ENCODE assay signal across 8 mouse cellular contexts in genomic region chr11:58939088-58939439, GRCm38 (mm10). TPM values are rescaled to one million over a fixed set of nuclear protein-coding genes. Genes with fewer than 3 reads are reported as not detected.
A peak's percentile ranks its signal among the peaks of the same experiment; 100 is the strongest.
DNase-seq lines count a peak whose midpoint lies in the region; ATAC-seq and TF ChIP-seq lines count a peak whose summit lies in the region.

No protein-coding gene starts in this region.

- peaks cover 18% of the 10 kb centered on the region for H3K4me1 ChIP-seq in embryonic facial prominence, embryonic 13.5 days
- H3K4me1 ChIP-seq in intestine, embryonic 15.5 days (replicated peaks), result peaks cover 15% of the 10 kb centered on the region
- peaks cover 18% of the 10 kb centered on the region for H3K4me1 ChIP-seq in neural tube, embryonic 12.5 days

- peak overlapping the region; percentile 98 for H3K9ac ChIP-seq in embryonic facial prominence, embryonic 13.5 days
- H3K9ac ChIP-seq in intestine, embryonic 15.5 days, result peak overlapping the region; percentile 97
- peak overlapping the region; percentile 99; the same call in 1 of the 2 replicates for H3K9ac ChIP-seq in neural tube, embryonic 12.5 days

- H3K27me3 ChIP-seq in embryonic facial prominence, embryonic 13.5 days, result 0 out of 2 replicates have a peak, but pooled peaks cover under 1% of the 10 kb centered on the region
- H3K27me3 ChIP-seq in intestine, embryonic 15.5 days (replicated peaks), result no peaks in the 10 kb centered on the region
- H3K27me3 ChIP-seq in neural tube, embryonic 12.5 days (replicated peaks), result no peaks in the 10 kb centered on the region

- ATAC-seq in embryonic facial prominence, embryonic 13.5 days (ENCODE audit: insufficient number of reproducible peaks, insufficient read depth, low FRiP score, low TSS enrichment, low read depth), result 0 out of 2 replicates have a peak, but pooled peaks have one; percentile 2
- 0 out of 2 replicates have a peak, but pooled peaks have one; percentile 5 for ATAC-seq in intestine, embryonic 15.5 days
- ATAC-seq in neural tube, embryonic 12.5 days (ENCODE audit: low FRiP score, low read depth), result no peak

- peaks cover 26% of the 10 kb centered on the region for H3K36me3 ChIP-seq in embryonic facial prominence, embryonic 13.5 days
- 0 out of 2 replicates have a peak, but pooled peaks cover under 1% of the 10 kb centered on the region for H3K36me3 ChIP-seq in intestine, embryonic 15.5 days
- peaks cover 26% of the 10 kb centered on the region for H3K36me3 ChIP-seq in neural tube, embryonic 12.5 days

- H3K4me3 ChIP-seq in layer of hippocampus, adult 2 months, result peak overlapping the region; percentile 63
- peak overlapping the region; percentile 93 for H3K4me3 ChIP-seq in embryonic facial prominence, embryonic 13.5 days
- H3K4me3 ChIP-seq in intestine, embryonic 15.5 days (replicated peaks), result peak overlapping the region; percentile 100
- peak overlapping the region; percentile 78 for H3K4me3 ChIP-seq in neural tube, embryonic 12.5 days

- 18% methylated on average over 6 of the region's 6 CpGs for WGBS in embryonic facial prominence, embryonic 13.5 days
- WGBS in intestine, embryonic 15.5 days, result 12% methylated on average over 6 of the region's 6 CpGs
- 21% methylated on average over 6 of the region's 6 CpGs for WGBS in neural tube, embryonic 12.5 days

- no peak for TF ChIP-seq CTCF in layer of hippocampus, adult 2 months (conservative IDR thresholded peaks at IDR 0.05)

- H3K27ac ChIP-seq in layer of hippocampus, adult 2 months, result peak overlapping the region; percentile 98
- H3K27ac ChIP-seq in embryonic facial prominence, embryonic 13.5 days, result peak overlapping the region; percentile 94
- H3K27ac ChIP-seq in intestine, embryonic 15.5 days, result peak overlapping the region; percentile 94
- H3K27ac ChIP-seq in neural tube, embryonic 12.5 days, result peak overlapping the region; percentile 23; the same call in 1 of the 2 replicates

- peak overlapping the region; percentile 76 for H3K4me2 ChIP-seq in embryonic facial prominence, embryonic 13.5 days
- H3K4me2 ChIP-seq in intestine, embryonic 15.5 days (replicated peaks), result peak overlapping the region; percentile 84
- peak overlapping the region; percentile 87 for H3K4me2 ChIP-seq in neural tube, embryonic 12.5 days (replicated peaks)

- no peaks in the 10 kb centered on the region for H3K9me3 ChIP-seq in embryonic facial prominence, embryonic 13.5 days
- no peaks in the 10 kb centered on the region for H3K9me3 ChIP-seq in intestine, embryonic 15.5 days
- H3K9me3 ChIP-seq in neural tube, embryonic 12.5 days, result no peaks in the 10 kb centered on the region

- DNase-seq in layer of hippocampus, adult 2 months (ENCODE audit: low spot score in 2 of 2), result no peak
- no peak for DNase-seq in layer of hippocampus, adult 9-11 months
- DNase-seq in embryo, embryonic 10 days (ENCODE audit: low spot score), result no peak
- no peak for DNase-seq in urinary bladder, postnatal 14 days (ENCODE audit: low spot score)
- no peak for DNase-seq in lung, postnatal 4 days

RNA-seq across cellular contexts. Expression of gene Rnf187, which starts 0.3 kb away (rescaled TPM):
- 100 to 1,000 TPM; 462 to 508 TPM for total RNA-seq in layer of hippocampus, adult 2 months (2021)
- 254 and 255 TPM in 2 replicates for polyA plus RNA-seq in embryonic facial prominence, embryonic 13.5 days (2015; fragmentation: Nextera tagmentation; extraction: Ambion mirVana)
- polyA plus RNA-seq in intestine, embryonic 15.5 days (2015; fragmentation: Nextera tagmentation; extraction: Ambion mirVana), result 201 and 207 TPM in 2 replicates
- 594 and 608 TPM in 2 replicates for polyA plus RNA-seq in neural tube, embryonic 12.5 days (2016; fragmentation: Nextera tagmentation; extraction: Ambion mirVana)

RNA-seq across cellular contexts. Expression of gene Hist3h2ba, which starts 9.7 kb away (rescaled TPM):
- 100 to 1,000 TPM in 1 of 2 experiments, 10 to 100 TPM in 1; 91.3 to 103 TPM for total RNA-seq in layer of hippocampus, adult 2 months (2021)
- 45.4 and 46.9 TPM in 2 replicates for polyA plus RNA-seq in embryonic facial prominence, embryonic 13.5 days (2015; fragmentation: Nextera tagmentation; extraction: Ambion mirVana)
- 39.9 and 40.0 TPM in 2 replicates for polyA plus RNA-seq in intestine, embryonic 15.5 days (2015; fragmentation: Nextera tagmentation; extraction: Ambion mirVana)
- 167 and 246 TPM in 2 replicates for polyA plus RNA-seq in neural tube, embryonic 12.5 days (2016; fragmentation: Nextera tagmentation; extraction: Ambion mirVana)

RNA-seq across cellular contexts. Expression of gene Hist3h2a, which starts 15.4 kb away (rescaled TPM):
- total RNA-seq in layer of hippocampus, adult 2 months (2021), result 10 to 100 TPM; 66.0 to 69.3 TPM
- polyA plus RNA-seq in embryonic facial prominence, embryonic 13.5 days (2015; fragmentation: Nextera tagmentation; extraction: Ambion mirVana), result 34.0 and 34.3 TPM in 2 replicates
- 27.2 and 28.3 TPM in 2 replicates for polyA plus RNA-seq in intestine, embryonic 15.5 days (2015; fragmentation: Nextera tagmentation; extraction: Ambion mirVana)
- 91.6 and 103 TPM in 2 replicates for polyA plus RNA-seq in neural tube, embryonic 12.5 days (2016; fragmentation: Nextera tagmentation; extraction: Ambion mirVana)

RNA-seq across cellular contexts. Expression of gene Trim17, which starts 15.4 kb away (rescaled TPM):
- 1 to 10 TPM; 5.3 to 6.5 TPM for total RNA-seq in layer of hippocampus, adult 2 months (2021)
- polyA plus RNA-seq in embryonic facial prominence, embryonic 13.5 days (2015; fragmentation: Nextera tagmentation; extraction: Ambion mirVana), result 0.25 and 0.55 TPM in 2 replicates
- 0.16 and 0.35 TPM in 2 replicates for polyA plus RNA-seq in intestine, embryonic 15.5 days (2015; fragmentation: Nextera tagmentation; extraction: Ambion mirVana)
- polyA plus RNA-seq in neural tube, embryonic 12.5 days (2016; fragmentation: Nextera tagmentation; extraction: Ambion mirVana), result 0.84 and 1.0 TPM in 2 replicates

RNA-seq across cellular contexts. Expression of gene Btnl10, which starts 21.4 kb away (rescaled TPM):
- total RNA-seq in layer of hippocampus, adult 2 months (2021), result not detected
- polyA plus RNA-seq in embryonic facial prominence, embryonic 13.5 days (2015; fragmentation: Nextera tagmentation; extraction: Ambion mirVana), result 0.14 TPM in 1 of 2 replicates, not detected in the other
- polyA plus RNA-seq in intestine, embryonic 15.5 days (2015; fragmentation: Nextera tagmentation; extraction: Ambion mirVana), result 0.27 and 0.34 TPM in 2 replicates
- polyA plus RNA-seq in neural tube, embryonic 12.5 days (2016; fragmentation: Nextera tagmentation; extraction: Ambion mirVana), result not detected in 2 replicates

Comparison
In these comparisons a context has a peak if more than half of its experiments do, and no peak if none do; other contexts are left out.
1. H3K27ac ChIP-seq: peak in every context shown above with its lines; median percentile 98 in layer of hippocampus, adult 2 months; 94 in embryonic facial prominence, embryonic 13.5 days; 94 in intestine, embryonic 15.5 days; 23 in neural tube, embryonic 12.5 days.